Comparison of ENCODE assay signal across 8 mouse cellular contexts in genomic region chr2:71529511-71530351, GRCm38 (mm10). TPM values are rescaled to one million over a fixed set of nuclear protein-coding genes. Genes with fewer than 3 reads are reported as not detected.
DNase-seq lines count a peak whose midpoint lies in the region; ATAC-seq and TF ChIP-seq lines count a peak whose summit lies in the region.

No protein-coding gene starts in this region.

- no peak for TF ChIP-seq CTCF in kidney, postnatal 0 days (IDR thresholded peaks at IDR 0.05; ENCODE audit: low read depth)

- H3K27me3 ChIP-seq in heart, embryonic 14.5 days (ENCODE audit: control insufficient read depth, insufficient read depth, low read length) = peaks cover 98% of the 10 kb centered on the region
- H3K27me3 ChIP-seq in kidney, postnatal 0 days (ENCODE audit: insufficient read depth, low read length) = peaks cover 90% of the 10 kb centered on the region

- H3K4me3 ChIP-seq in heart, embryonic 14.5 days (ENCODE audit: control insufficient read depth in 1 of 2, insufficient read depth in 1 of 2, low read depth in 1 of 2, low read length in 2 of 2) = peak overlapping the region; percentile 41 to 50
- peak overlapping the region; percentile 45 for H3K4me3 ChIP-seq in kidney, postnatal 0 days (replicated peaks; ENCODE audit: low read depth, low read length)

- under 1% methylated on average over 54 of the region's 60 CpGs for whole genome bisulfite sequencing in heart, embryonic 14.5 days
- 0% methylated on average over 59 of the region's 60 CpGs for WGBS in kidney, postnatal 0 days

- no peak overlapping the region; the same call in 1 of the 2 replicates for H3K9ac ChIP-seq in heart, embryonic 14.5 days (ENCODE audit: low read length)
- H3K9ac ChIP-seq in kidney, postnatal 0 days (ENCODE audit: low read depth, low read length) = no peak overlapping the region

- H3K9me3 ChIP-seq in heart, embryonic 14.5 days (ENCODE audit: control insufficient read depth, low read length) = no peaks in the 10 kb centered on the region
- no peaks in the 10 kb centered on the region for H3K9me3 ChIP-seq in kidney, postnatal 0 days (replicated peaks; ENCODE audit: low read length)

- peaks cover 3 to 14% of the 10 kb centered on the region in 2 experiments; a peak in 3 of 4 replicates for H3K4me1 ChIP-seq in heart, embryonic 14.5 days (ENCODE audit: control insufficient read depth in 2 of 2, insufficient read depth in 2 of 2, low read length in 2 of 2)
- H3K4me1 ChIP-seq in kidney, postnatal 0 days (replicated peaks; ENCODE audit: insufficient read depth, low read length) = peaks cover 7% of the 10 kb centered on the region

- no peaks in the 10 kb centered on the region for H3K36me3 ChIP-seq in heart, embryonic 14.5 days (ENCODE audit: control insufficient read depth, insufficient read depth, low read length)
- no peaks in the 10 kb centered on the region for H3K36me3 ChIP-seq in kidney, postnatal 0 days (ENCODE audit: insufficient read depth, low read length)

- peak; percentile 88 for DNase-seq in kidney, postnatal 0 days (ENCODE audit: low spot score)
- DNase-seq in lung, postnatal 10 days = peak; percentile 75
- DNase-seq in retina, postnatal 1 day = peak; percentile 93
- no peak for DNase-seq in layer of hippocampus, postnatal 36 days

- H3K4me2 ChIP-seq in heart, embryonic 14.5 days (ENCODE audit: low read length) = peak overlapping the region; percentile 95
- peak overlapping the region; percentile 78 for H3K4me2 ChIP-seq in kidney, postnatal 0 days (ENCODE audit: low read length)

- no peak overlapping the region for H3K27ac ChIP-seq in heart, embryonic 14.5 days (replicated peaks in 1 of 2; ENCODE audit: control insufficient read depth in 1 of 2, insufficient read depth in 1 of 2, low read depth in 2 of 2, low read length in 2 of 2)
- no peak overlapping the region for H3K27ac ChIP-seq in kidney, postnatal 0 days

- ATAC-seq in CD4-positive, CD25-positive, alpha-beta regulatory T cell, adult 4 months = peak; percentile 69
- ATAC-seq in activated CD4-positive, CD25-positive, alpha-beta regulatory T cell, adult 4 months = peak; percentile 71
- ATAC-seq in erythroid progenitor cell, adult 5-6 weeks (replicated peaks; ENCODE audit: low FRiP score, poor library complexity, severe bottlenecking) = 0 out of 2 replicates have a peak, but pooled peaks have one; percentile 34
- peak; percentile 81 for ATAC-seq in heart, embryonic 14.5 days (ENCODE audit: insufficient number of reproducible peaks, insufficient read depth, low FRiP score, low read depth)
- peak; percentile 82 for ATAC-seq in kidney, postnatal 0 days (replicated peaks; ENCODE audit: low FRiP score, low read depth)

RNA-seq across cellular contexts. Expression of gene Dlx1, which starts 1.8 kb away (rescaled TPM):
- polyA plus RNA-seq in CD4-positive, CD25-positive, alpha-beta regulatory T cell, adult 4 months (2017; shearing (Covaris generic)) = not detected
- polyA plus RNA-seq in activated CD4-positive, CD25-positive, alpha-beta regulatory T cell, adult 4 months (2017; shearing (Covaris generic)) = not detected
- 2.2 TPM in 1 of 2 replicates, not detected in the other for total RNA-seq in erythroid progenitor cell, adult 5-6 weeks (2015; ENCODE audit: low replicate concordance)
- not detected in 2 replicates for total RNA-seq in erythroid progenitor cell, adult 5-6 weeks (2017; ENCODE audit: low replicate concordance)
- not detected in 2 replicates for polyA plus RNA-seq in heart, embryonic 14.5 days (2014; fragmentation: Nextera tagmentation; extraction: Ambion mirVana)
- polyA plus RNA-seq in kidney, postnatal 0 days (2015; fragmentation: Nextera tagmentation; extraction: Ambion mirVana) = not detected in 2 replicates
- 10 to 100 TPM; 15.0 to 16.2 TPM for total RNA-seq in layer of hippocampus, postnatal 36 days (2021)

RNA-seq across cellular contexts. Expression of gene Dlx2, which starts 16.8 kb away (rescaled TPM):
- not detected for polyA plus RNA-seq in CD4-positive, CD25-positive, alpha-beta regulatory T cell, adult 4 months (2017; shearing (Covaris generic))
- not detected for polyA plus RNA-seq in activated CD4-positive, CD25-positive, alpha-beta regulatory T cell, adult 4 months (2017; shearing (Covaris generic))
- not detected in 2 replicates for total RNA-seq in erythroid progenitor cell, adult 5-6 weeks (2015; ENCODE audit: low replicate concordance)
- total RNA-seq in erythroid progenitor cell, adult 5-6 weeks (2017; ENCODE audit: low replicate concordance) = not detected in 2 replicates
- polyA plus RNA-seq in heart, embryonic 14.5 days (2014; fragmentation: Nextera tagmentation; extraction: Ambion mirVana) = 0.08 and 0.39 TPM in 2 replicates
- polyA plus RNA-seq in kidney, postnatal 0 days (2015; fragmentation: Nextera tagmentation; extraction: Ambion mirVana) = not detected in 2 replicates
- total RNA-seq in layer of hippocampus, postnatal 36 days (2021) = 1 to 10 TPM; 4.9 to 5.3 TPM

Comparison
In these comparisons a context has a peak if more than half of its experiments do, and no peak if none do; other contexts are left out.
1. DNase-seq: peak in kidney, postnatal 0 days (single experiment), lung, postnatal 10 days (single experiment) and retina, postnatal 1 day (single experiment); none in layer of hippocampus, postnatal 36 days (0 of 2).
2. Peak in every context shown above with its lines, with median percentiles within 50 percentile points of each other: ATAC-seq.